Mouse (Mus musculus) midbrain, embryonic 11.5 days (tissue): ENCODE data around the gene 1600002K03Rik. TPM values are rescaled to one million over a fixed set of nuclear protein-coding genes. Genes with fewer than 3 reads are reported as not detected.

Experiments used
- ATAC-seq: fragments of 200-750 bp; cut with Nextera tagmentation; 2 replicates; pipeline ENCODE4 v1.8.0; 2017; ENCODE audit warnings: moderate TSS enrichment, moderate library complexity; ENCODE audit not compliant: low FRiP score
- DNase-seq: peaks from one replicate; pipeline ENCODE4 v3.0.0; 2015; ENCODE audit warnings: low spot score; ENCODE audit errors: missing footprints
- H3K27ac ChIP-seq: fragments of 300-500 bp; sonication (generic); 2 replicates; pipeline ENCODE4 v1.5.1; 2014; ENCODE audit warnings: low read depth, low read length
- H3K27me3 ChIP-seq: fragments of 300-500 bp; sonication (generic); 2 replicates; pipeline ENCODE4 v1.6.1; 2014; ENCODE audit warnings: mild to moderate bottlenecking, low read length, moderate library complexity, mixed read lengths; ENCODE audit not compliant: control insufficient read depth, insufficient read depth
- H3K36me3 ChIP-seq: fragments of 300-500 bp; sonication (generic); 2 replicates; pipeline ENCODE4 v1.6.1; 2014; ENCODE audit warnings: mild to moderate bottlenecking, low read length, moderate library complexity, mixed read lengths; ENCODE audit not compliant: control insufficient read depth, insufficient read depth
- H3K4me1 ChIP-seq: fragments of 300-500 bp; sonication (generic); 2 replicates; pipeline ENCODE4 v1.6.1; 2014; ENCODE audit warnings: low read length; ENCODE audit not compliant: control insufficient read depth, insufficient read depth
- H3K4me2 ChIP-seq: fragments of 300-500 bp; sonication (generic); 2 replicates; pipeline ENCODE4 v1.6.1; 2014; ENCODE audit warnings: mild to moderate bottlenecking, moderate library complexity
- H3K4me3 ChIP-seq: fragments of 300-500 bp; sonication (generic); 2 replicates; pipeline ENCODE4 v1.5.1; 2014; ENCODE audit warnings: low read depth, low read length
- H3K9ac ChIP-seq: fragments of 300-500 bp; sonication (generic); 2 replicates; pipeline ENCODE4 v1.6.1; 2014; ENCODE audit warnings: low read length
- H3K9me3 ChIP-seq: fragments of 300-500 bp; sonication (generic); 2 replicates; pipeline ENCODE4 v1.6.1; 2016; ENCODE audit warnings: low read length; ENCODE audit not compliant: control insufficient read depth
- WGBS: fragments of 180-500 bp; shearing (Covaris S2); extraction: QIAGEN DNeasy Blood & Tissue Kit; methylation state at CpG from one replicate; pipeline ENCODE4 v1.1.7; 2014; 5-methylcytosine and 5-hydroxymethylcytosine counted together
- polyA plus RNA-seq: library from polyadenylated mRNA; unstranded; fragments of >200 nt; fragmentation: Nextera tagmentation; extraction: Ambion mirVana; gene quantifications from 2 replicates; pipeline ENCODE4 v1.2.1, GENCODE M21; 2014

1600002K03Rik gene
- polyA plus RNA-seq: 8.0 and 8.7 TPM in 2 replicates

DNA sequence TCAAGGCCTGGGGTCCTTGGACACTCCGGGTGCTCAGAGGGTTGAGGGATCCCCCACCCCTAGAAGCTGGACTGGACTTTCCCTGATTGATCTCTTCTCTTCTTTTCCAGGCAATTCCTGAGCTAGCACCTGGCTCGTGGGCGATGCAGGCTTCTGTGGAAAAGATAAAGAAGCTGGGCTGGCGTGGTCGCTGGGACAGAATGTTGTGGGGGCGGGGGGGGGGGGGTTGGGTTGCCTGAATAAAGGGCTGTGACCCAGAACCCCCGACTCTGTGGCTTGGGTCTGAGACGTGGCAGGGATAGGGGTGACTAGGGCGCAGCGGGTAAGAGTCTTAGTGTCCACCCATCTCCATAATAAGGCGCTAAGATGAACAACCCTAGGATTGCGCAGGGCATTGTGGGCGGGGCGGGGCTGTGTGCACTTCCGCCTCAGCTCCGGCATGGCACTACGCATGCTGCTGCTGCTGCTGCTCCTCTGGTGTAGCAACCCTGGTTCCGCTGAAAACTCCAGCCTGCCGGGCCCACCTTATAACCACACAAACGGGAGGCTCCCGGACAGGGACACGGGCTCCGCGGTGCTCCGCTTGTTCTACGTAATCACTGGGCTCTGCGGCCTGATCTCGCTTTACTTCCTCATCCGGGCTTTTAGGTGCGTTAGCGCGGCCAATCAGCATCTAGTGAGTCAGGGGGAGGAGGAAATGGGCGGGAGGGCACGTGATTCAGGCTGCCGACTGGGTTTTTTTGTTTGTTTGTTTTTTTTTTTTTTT is at the start of gene 1600002K03Rik:
TSS of gene 1600002K03Rik (plus strand) at position 418 of the 766 bp plus-strand sequence.
- Histone ChIP-seq H3K9me3 (no peaks in the 10 kb centered on the region), H3K36me3 (peaks cover 22% of the 10 kb centered on the region), H3K4me1 (peaks cover 37% of the 10 kb centered on the region), H3K27ac (peak within 1 kb of the TSS; percentile 55), H3K9ac (peak within 1 kb of the TSS; percentile 61), H3K4me3 (peak within 1 kb of the TSS; percentile 49), H3K4me2 (peak within 1 kb of the TSS; percentile 65), H3K27me3 (no peaks in the 10 kb centered on the region)
- ATAC-seq (peak; percentile 67), DNase-seq (peak; percentile 99)
- 9% methylated on average over 33 of the region's 35 CpGs for WGBS

DNA sequence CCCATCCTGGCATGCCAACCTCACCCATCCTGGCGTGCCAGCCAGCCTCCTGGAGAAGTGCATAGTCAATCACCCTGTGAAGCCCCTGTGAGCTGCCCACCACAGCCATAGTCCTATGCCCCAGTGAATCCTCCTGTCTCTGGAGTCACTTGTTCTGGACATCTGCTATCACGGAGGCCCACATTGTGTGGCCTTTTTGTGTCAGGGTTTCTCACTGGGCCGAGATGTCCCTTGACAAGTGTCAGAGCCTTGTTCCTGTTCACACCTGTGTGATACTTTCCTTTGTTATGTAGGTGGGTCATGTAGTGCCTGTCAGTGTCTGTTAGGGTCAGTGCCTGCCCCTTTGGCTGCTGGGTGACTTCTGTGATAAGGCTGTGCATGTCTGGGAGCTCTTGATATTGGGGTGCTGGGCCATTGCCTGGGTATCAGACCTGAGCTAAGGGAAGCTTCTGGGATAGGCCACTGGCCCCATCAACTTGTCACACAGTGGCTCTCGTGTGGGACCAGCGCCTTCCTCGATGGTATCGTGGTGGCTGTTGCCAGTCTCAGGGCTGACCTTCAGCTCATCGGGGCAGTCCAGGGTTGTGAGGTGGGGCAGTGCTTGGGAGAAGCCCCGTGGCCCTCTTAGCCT is 48.7 kb upstream of the 1600002K03Rik start:
- Histone ChIP-seq H3K4me1 (no peaks in the 10 kb centered on the region; the same call in 1 of the 2 replicates), H3K27me3 (no peaks in the 10 kb centered on the region), H3K4me3 (no peak overlapping the region), H3K9me3 (no peaks in the 10 kb centered on the region), H3K27ac (no peak overlapping the region), H3K4me2 (no peak overlapping the region), H3K9ac (no peak overlapping the region), H3K36me3 (peaks cover 29% of the 10 kb centered on the region)
- ATAC-seq (no peak), DNase-seq (no peak)
- 92% methylated on average over 9 of the region's 9 CpGs for WGBS

DNA sequence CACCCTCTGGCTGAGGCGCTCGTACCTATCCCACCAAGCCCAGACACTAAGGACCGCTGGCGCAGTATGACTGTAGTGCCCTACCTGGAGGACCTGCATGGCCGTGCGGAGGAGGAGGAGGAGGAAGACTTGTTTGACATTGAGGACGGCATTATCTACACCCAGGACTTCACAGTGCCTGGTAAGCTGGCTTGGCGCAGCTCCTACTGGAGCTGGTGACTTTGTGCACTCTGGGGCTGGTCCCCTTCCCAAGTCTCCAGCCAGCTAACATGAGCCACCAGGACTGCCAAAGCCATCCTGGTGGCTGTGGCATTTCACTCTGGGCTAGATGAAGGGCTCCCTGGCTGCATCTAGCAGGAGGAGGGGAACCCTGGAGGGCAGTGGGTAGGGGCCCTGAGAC is 44.8 kb upstream of the 1600002K03Rik start:
- Histone ChIP-seq H3K4me2 (no peak overlapping the region), H3K9me3 (no peaks in the 10 kb centered on the region), H3K27me3 (0 out of 2 replicates have a peak, but pooled peaks cover 2% of the 10 kb centered on the region), H3K36me3 (peaks cover 32% of the 10 kb centered on the region), H3K9ac (no peak overlapping the region), H3K27ac (no peak overlapping the region), H3K4me3 (no peak overlapping the region), H3K4me1 (peaks cover 13% of the 10 kb centered on the region)
- ATAC-seq (no peak), DNase-seq (no peak)
- WGBS: 94% methylated on average over 8 of the region's 8 CpGs

DNA sequence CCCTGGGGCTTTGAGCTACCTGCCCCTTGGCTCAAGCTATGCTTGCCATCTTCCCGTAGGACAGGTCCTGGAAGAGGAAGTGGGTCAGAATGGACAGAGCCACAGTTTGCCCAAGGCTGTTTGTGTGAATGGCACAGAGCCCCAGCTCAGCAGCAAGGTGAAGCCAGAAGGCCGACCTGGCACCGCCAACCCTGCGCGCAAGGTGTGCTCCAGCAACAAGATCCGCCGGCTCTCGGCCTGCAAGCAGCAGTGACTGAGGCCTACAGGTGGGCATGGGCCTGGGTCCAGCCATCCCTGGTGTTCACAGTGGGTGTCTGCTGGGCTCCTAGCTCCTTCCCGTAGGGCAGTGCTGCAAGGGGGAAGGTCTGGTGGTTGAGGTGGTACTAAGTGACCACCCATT is 42.9 kb upstream of the 1600002K03Rik start:
- Histone ChIP-seq H3K36me3 (peaks cover 27% of the 10 kb centered on the region), H3K4me1 (peaks cover 13% of the 10 kb centered on the region), H3K9ac (no peak overlapping the region)

DNA sequence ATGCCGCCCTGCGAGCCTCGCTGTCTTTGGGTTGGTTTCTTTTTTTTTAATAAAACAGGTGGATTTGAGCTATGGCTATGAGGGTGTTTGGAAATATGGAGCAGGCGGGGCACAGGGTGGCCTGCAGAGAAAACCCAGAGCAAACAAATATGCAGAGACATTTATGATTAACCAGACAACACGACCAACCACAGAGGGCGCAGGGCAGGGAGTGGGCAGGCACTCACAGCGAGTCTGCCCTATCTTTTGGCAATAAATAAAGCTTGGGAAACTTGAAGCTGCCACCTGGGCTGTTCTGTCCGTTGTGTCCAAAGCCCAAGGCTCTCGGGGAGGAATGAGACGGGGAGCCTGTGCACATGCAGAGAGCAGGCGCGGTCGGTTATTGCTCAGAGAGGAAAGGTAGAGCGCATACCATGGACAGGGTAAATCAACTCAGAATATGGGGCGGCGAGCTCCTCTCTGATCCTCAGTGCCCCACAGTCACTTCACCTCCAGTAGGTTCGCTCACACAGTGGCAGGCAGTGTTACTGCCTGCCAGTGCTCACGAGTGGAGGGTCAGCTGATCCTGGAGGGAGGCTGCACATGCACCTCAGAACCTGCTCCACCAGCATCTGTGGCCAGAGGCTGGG is 42.2 kb upstream of the 1600002K03Rik start:
- Histone ChIP-seq H3K36me3 (peaks cover 27% of the 10 kb centered on the region), H3K27me3 (peaks cover 2% of the 10 kb centered on the region; the same call in 1 of the 2 replicates)

More for the DNA sequence above, 42.9 kb upstream of the 1600002K03Rik start:
- 96% methylated on average over 9 of the region's 9 CpGs for WGBS
- no peak for ATAC-seq
- 0 out of 2 replicates have a peak, but pooled peaks cover 2% of the 10 kb centered on the region for H3K27me3 ChIP-seq
- no peak for DNase-seq
- no peak overlapping the region for H3K4me2 ChIP-seq
- H3K27ac ChIP-seq: no peak overlapping the region
- H3K4me3 ChIP-seq: no peak overlapping the region
- no peaks in the 10 kb centered on the region for H3K9me3 ChIP-seq

DNA sequence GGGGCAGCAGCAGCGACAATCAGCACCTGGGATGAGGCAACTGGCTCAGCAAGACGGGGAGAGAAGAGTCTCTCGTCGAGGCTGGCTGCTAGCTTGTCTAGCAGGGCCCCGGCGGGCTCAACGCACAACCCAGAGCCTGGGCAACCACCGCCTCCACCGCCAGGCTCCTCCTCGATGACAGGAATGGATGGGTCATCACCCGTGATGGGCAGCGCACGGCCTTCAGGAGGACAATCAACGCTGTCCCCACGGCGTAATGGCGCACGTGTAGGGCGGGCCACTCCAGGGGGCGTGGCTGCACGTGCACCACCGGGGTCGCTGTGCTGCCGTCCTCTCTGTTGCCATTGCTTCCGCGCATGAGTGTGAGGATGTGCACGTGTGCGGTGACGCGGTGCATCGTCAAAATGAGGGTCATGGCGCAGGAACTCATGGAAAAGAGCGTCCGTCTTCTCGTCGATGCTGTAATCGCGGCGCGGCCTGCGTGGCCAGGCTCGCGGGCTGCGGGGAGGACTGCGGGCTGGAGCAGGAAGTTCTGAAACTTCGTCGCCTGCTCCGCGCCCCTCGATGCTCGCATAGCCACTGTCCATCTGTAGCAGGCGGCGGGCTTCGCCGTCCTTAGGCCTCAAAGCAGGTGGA is 41.3 kb upstream of the 1600002K03Rik start:
- Histone ChIP-seq H3K4me2 (peak overlapping the region; percentile 28), H3K36me3 (peaks cover 27% of the 10 kb centered on the region), H3K4me1 (peaks cover 14% of the 10 kb centered on the region), H3K27ac (no peak overlapping the region), H3K9ac (peak overlapping the region; percentile 44; the same call in 1 of the 2 replicates), H3K27me3 (peaks cover 11% of the 10 kb centered on the region), H3K4me3 (0 out of 2 replicates have a peak overlapping the region, but pooled peaks have one; percentile 3), H3K9me3 (no peaks in the 10 kb centered on the region)
- ATAC-seq: peak; percentile 50; the same call in 1 of the 2 replicates
- 14% methylated on average over 55 of the region's 55 CpGs for WGBS
- DNase-seq: peak; percentile 94

More for the DNA sequence above, 42.2 kb upstream of the 1600002K03Rik start:
- no peak overlapping the region for H3K4me3 ChIP-seq
- WGBS: 87% methylated on average over 18 of the region's 18 CpGs
- no peak overlapping the region for H3K4me2 ChIP-seq
- H3K4me1 ChIP-seq: peaks cover 13% of the 10 kb centered on the region
- ATAC-seq (no peak), DNase-seq (peak; percentile 71)
- no peaks in the 10 kb centered on the region for H3K9me3 ChIP-seq
- no peak overlapping the region for H3K9ac ChIP-seq
- H3K27ac ChIP-seq: no peak overlapping the region

DNA sequence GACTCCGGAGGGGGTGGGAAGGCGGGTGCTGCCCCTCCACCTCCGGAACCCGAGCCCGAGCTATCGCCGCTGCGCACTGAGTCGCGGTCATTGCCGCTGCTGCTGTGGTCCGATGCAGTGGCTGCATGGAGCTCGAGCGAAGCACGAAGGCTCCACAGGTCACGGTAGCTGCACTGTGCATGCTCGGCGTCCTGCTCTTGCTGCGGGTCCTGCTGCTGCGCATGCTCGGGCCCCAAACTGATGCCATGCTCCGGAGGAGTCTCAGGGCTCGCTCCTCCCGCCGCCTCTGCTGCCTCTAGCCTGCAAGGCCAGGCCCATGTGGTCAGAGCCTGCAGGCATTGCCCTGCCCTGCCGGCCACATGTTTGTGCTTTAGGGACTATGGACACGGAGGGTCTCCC is 40.8 kb upstream of the 1600002K03Rik start:
- 31% methylated on average over 27 of the region's 27 CpGs for WGBS
- DNase-seq (peak; percentile 92), ATAC-seq (peak; percentile 12; the same call in 1 of the 2 replicates)
- Histone ChIP-seq H3K9ac (peak overlapping the region; percentile 44; the same call in 1 of the 2 replicates), H3K27ac (no peak overlapping the region), H3K27me3 (peaks cover 16% of the 10 kb centered on the region), H3K4me1 (peaks cover 19% of the 10 kb centered on the region), H3K9me3 (no peaks in the 10 kb centered on the region), H3K4me3 (0 out of 2 replicates have a peak overlapping the region, but pooled peaks have one; percentile 3), H3K4me2 (peak overlapping the region; percentile 28), H3K36me3 (peaks cover 26% of the 10 kb centered on the region)

DNA sequence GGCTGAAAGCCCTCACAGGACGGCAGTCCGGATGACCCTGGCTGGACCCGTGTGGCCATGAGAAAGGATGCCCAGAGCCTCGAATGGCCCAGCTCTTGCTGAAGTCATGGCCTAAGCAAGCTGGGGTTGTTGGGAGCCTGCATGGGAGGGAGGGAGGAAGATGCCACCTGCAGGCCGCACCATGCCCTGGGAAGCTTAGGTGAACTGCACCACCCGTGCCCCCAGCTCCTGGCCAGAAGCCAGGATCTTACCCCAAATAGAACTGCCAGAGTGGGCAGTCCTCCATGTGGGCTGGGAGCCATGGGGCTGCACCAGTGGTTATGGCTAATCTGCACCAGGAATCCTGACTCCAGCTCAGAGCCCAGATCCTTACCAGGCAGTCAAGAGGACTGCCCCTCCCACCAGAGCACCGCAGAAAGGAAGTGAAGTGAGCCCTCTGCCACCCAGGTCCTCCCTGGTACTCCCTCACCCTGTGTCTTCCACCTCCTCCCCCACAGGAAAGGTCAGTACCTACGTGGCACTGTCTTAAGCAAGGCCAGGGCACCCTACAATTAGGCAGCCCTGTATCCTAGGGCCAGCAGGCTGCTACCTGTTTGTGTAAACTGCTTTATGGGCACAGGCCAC is 39.4 kb upstream of the 1600002K03Rik start:
- DNase-seq: peak; percentile 84
- 85% methylated on average over 7 of the region's 8 CpGs for WGBS
- H3K27me3 ChIP-seq: peaks cover 20% of the 10 kb centered on the region
- no peak overlapping the region for H3K9ac ChIP-seq
- H3K4me1 ChIP-seq: peaks cover 33% of the 10 kb centered on the region
- H3K27ac ChIP-seq: no peak overlapping the region
- no peak overlapping the region for H3K4me2 ChIP-seq
- ATAC-seq: no peak
- H3K4me3 ChIP-seq: no peak overlapping the region
- no peaks in the 10 kb centered on the region for H3K9me3 ChIP-seq
- peaks cover 14% of the 10 kb centered on the region for H3K36me3 ChIP-seq
